Mouse (Mus musculus): ENCODE data around the gene Myo18a. TPM values are rescaled to one million over a fixed set of nuclear protein-coding genes. Genes with fewer than 3 reads are reported as not detected.

The Myo18a gene
- polyA plus RNA-seq, 1 experiment from 2014 or later, result 38.7 TPM

GRCm38 (mm10) chr11:77787707-77788106 lies 24.7 kb downstream of the Myo18a start, which contains the start of gene Gm10277:
Gene Gm10277, minus strand, starts transcription at chr11:77787747.
- 79% methylated on average over 5 of the region's 5 CpGs for WGBS
- H3K4me2 ChIP-seq (replicated peaks; ENCODE audit: low read depth), result no peak within 1 kb of the TSS
- no peaks in the 10 kb centered on the region for H3K9me3 ChIP-seq (ENCODE audit: control insufficient read depth, low read length)
- no peaks in the 10 kb centered on the region for H3K36me3 ChIP-seq (ENCODE audit: control insufficient read depth, insufficient read depth, low read length)
- H3K9ac ChIP-seq (ENCODE audit: low read length), result no peak within 1 kb of the TSS; the same call in 1 of the 2 replicates
- H3K27ac ChIP-seq (replicated peaks), result peak within 1 kb of the TSS; percentile 96
- H3K4me3 ChIP-seq (ENCODE audit: low read depth, low read length), result no peak within 1 kb of the TSS
- H3K27me3 ChIP-seq (ENCODE audit: control insufficient read depth, insufficient read depth, low read length), result no peaks in the 10 kb centered on the region
- H3K4me1 ChIP-seq (replicated peaks; ENCODE audit: control insufficient read depth, insufficient read depth), result peaks cover 30% of the 10 kb centered on the region
- DNase-seq (ENCODE audit: low spot score), result no peak
- TF ChIP-seq CTCF (IDR thresholded peaks at IDR 0.05; ENCODE audit: low read depth), result no peak
- TF ChIP-seq EP300 (optimal IDR thresholded peaks at IDR 0.05), result no peak
- no peak for ATAC-seq (ENCODE audit: low FRiP score, low TSS enrichment)

DNA sequence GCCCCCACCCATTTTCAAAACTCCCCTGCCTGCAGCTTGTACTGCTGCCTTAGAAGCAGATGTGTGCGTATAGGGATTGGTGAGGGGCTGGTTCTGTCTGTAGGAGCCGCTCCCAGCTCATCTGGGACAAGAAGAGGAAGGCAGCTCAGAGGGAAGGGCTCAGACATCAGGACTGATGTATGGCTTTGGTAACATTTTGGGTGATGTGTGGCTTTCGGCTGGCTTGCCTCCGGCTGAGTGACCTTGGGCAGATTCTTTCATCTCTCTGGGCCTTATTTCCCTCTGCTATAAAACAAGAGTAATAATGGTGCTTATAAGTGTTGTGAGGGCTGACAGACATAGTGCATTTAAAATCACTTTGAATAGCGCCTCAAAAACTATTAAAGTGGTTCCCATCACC lies 26.5 kb downstream of the Myo18a start:
- WGBS, result 84% methylated on average over 5 of the region's 5 CpGs
- DNase-seq (ENCODE audit: low spot score) (no peak), ATAC-seq (ENCODE audit: low FRiP score, low TSS enrichment) (no peak)
- Histone ChIP-seq H3K4me3 (ENCODE audit: low read depth, low read length) (no peak overlapping the region), H3K27me3 (ENCODE audit: control insufficient read depth, insufficient read depth, low read length) (no peaks in the 10 kb centered on the region), H3K9me3 (ENCODE audit: control insufficient read depth, low read length) (no peaks in the 10 kb centered on the region), H3K4me2 (replicated peaks; ENCODE audit: low read depth) (no peak overlapping the region), H3K4me1 (replicated peaks; ENCODE audit: control insufficient read depth, insufficient read depth) (peaks cover 21% of the 10 kb centered on the region), H3K36me3 (ENCODE audit: control insufficient read depth, insufficient read depth, low read length) (no peaks in the 10 kb centered on the region), H3K27ac (replicated peaks) (no peak overlapping the region), H3K9ac (ENCODE audit: low read length) (no peak overlapping the region)
- no peak for TF ChIP-seq EP300 (optimal IDR thresholded peaks at IDR 0.05)
- no peak for TF ChIP-seq CTCF (IDR thresholded peaks at IDR 0.05; ENCODE audit: low read depth)

GRCm38 (mm10) chr11:77790286-77790685 lies 27.2 kb downstream of the Myo18a start:
- no peak overlapping the region for H3K9ac ChIP-seq (ENCODE audit: low read length)
- no peaks in the 10 kb centered on the region for H3K9me3 ChIP-seq (ENCODE audit: control insufficient read depth, low read length)
- DNase-seq (ENCODE audit: low spot score) (no peak), ATAC-seq (ENCODE audit: low FRiP score, low TSS enrichment) (no peak)
- H3K36me3 ChIP-seq (ENCODE audit: control insufficient read depth, insufficient read depth, low read length), result no peaks in the 10 kb centered on the region
- 40% methylated on average over 9 of the region's 9 CpGs for WGBS
- TF ChIP-seq CTCF (IDR thresholded peaks at IDR 0.05; ENCODE audit: low read depth) (no peak), EP300 (optimal IDR thresholded peaks at IDR 0.05) (no peak)
- H3K27me3 ChIP-seq (ENCODE audit: control insufficient read depth, insufficient read depth, low read length), result no peaks in the 10 kb centered on the region
- H3K4me1 ChIP-seq (replicated peaks; ENCODE audit: control insufficient read depth, insufficient read depth), result peaks cover 14% of the 10 kb centered on the region
- H3K27ac ChIP-seq (replicated peaks), result peak overlapping the region; percentile 25; the same call in 1 of the 2 replicates
- no peak overlapping the region for H3K4me3 ChIP-seq (ENCODE audit: low read depth, low read length)
- H3K4me2 ChIP-seq (replicated peaks; ENCODE audit: low read depth), result no peak overlapping the region

GRCm38 (mm10) chr11:77791241-77791727 lies 28.2 kb downstream of the Myo18a start:
- Histone ChIP-seq H3K27ac (replicated peaks) (peak overlapping the region; percentile 40; the same call in 1 of the 2 replicates), H3K4me1 (replicated peaks; ENCODE audit: control insufficient read depth, insufficient read depth) (peaks cover 7% of the 10 kb centered on the region; the same call in 1 of the 2 replicates), H3K4me2 (replicated peaks; ENCODE audit: low read depth) (no peak overlapping the region), H3K4me3 (ENCODE audit: low read depth, low read length) (no peak overlapping the region), H3K9ac (ENCODE audit: low read length) (peak overlapping the region; percentile 18; the same call in 1 of the 2 replicates), H3K36me3 (ENCODE audit: control insufficient read depth, insufficient read depth, low read length) (no peaks in the 10 kb centered on the region), H3K9me3 (ENCODE audit: control insufficient read depth, low read length) (no peaks in the 10 kb centered on the region), H3K27me3 (ENCODE audit: control insufficient read depth, insufficient read depth, low read length) (no peaks in the 10 kb centered on the region)
- WGBS, result 48% methylated on average over 8 of the region's 8 CpGs
- ATAC-seq (ENCODE audit: low FRiP score, low TSS enrichment) (peak; percentile 4; the same call in 1 of the 2 replicates), DNase-seq (ENCODE audit: low spot score) (no peak)
- no peak for TF ChIP-seq EP300 (optimal IDR thresholded peaks at IDR 0.05)
- TF ChIP-seq CTCF (IDR thresholded peaks at IDR 0.05; ENCODE audit: low read depth), result no peak

GRCm38 (mm10) chr11:77791752-77792565 lies 28.9 kb downstream of the Myo18a start:
- ATAC-seq (ENCODE audit: low FRiP score, low TSS enrichment) (peak; percentile 19; the same call in 1 of the 2 replicates), DNase-seq (ENCODE audit: low spot score) (peak; percentile 70)
- H3K36me3 ChIP-seq (ENCODE audit: control insufficient read depth, insufficient read depth, low read length), result no peaks in the 10 kb centered on the region
- no peak overlapping the region for H3K4me3 ChIP-seq (ENCODE audit: low read depth, low read length)
- peaks cover 5% of the 10 kb centered on the region; the same call in 1 of the 2 replicates for H3K4me1 ChIP-seq (replicated peaks; ENCODE audit: control insufficient read depth, insufficient read depth)
- TF ChIP-seq EP300 (optimal IDR thresholded peaks at IDR 0.05), result no peak
- no peak for TF ChIP-seq CTCF (IDR thresholded peaks at IDR 0.05; ENCODE audit: low read depth)
- H3K27ac ChIP-seq (replicated peaks), result peak overlapping the region; percentile 63
- no peak overlapping the region for H3K4me2 ChIP-seq (replicated peaks; ENCODE audit: low read depth)
- H3K9ac ChIP-seq (ENCODE audit: low read length), result no peak overlapping the region
- no peaks in the 10 kb centered on the region for H3K9me3 ChIP-seq (ENCODE audit: control insufficient read depth, low read length)
- H3K27me3 ChIP-seq (ENCODE audit: control insufficient read depth, insufficient read depth, low read length), result no peaks in the 10 kb centered on the region
- 45% methylated on average over 12 of the region's 12 CpGs for WGBS

- peak overlapping the region; percentile 45 for H3K4me2 ChIP-seq (replicated peaks; ENCODE audit: low read depth)
- H3K27me3 ChIP-seq (ENCODE audit: control insufficient read depth, insufficient read depth, low read length), result no peaks in the 10 kb centered on the region
Observed at GRCm38 (mm10) chr11:77792566-77792909, 29.5 kb downstream of the Myo18a start.

More at GRCm38 (mm10) chr11:77792566-77792909, 29.5 kb downstream of the Myo18a start:
- no peaks in the 10 kb centered on the region for H3K36me3 ChIP-seq (ENCODE audit: control insufficient read depth, insufficient read depth, low read length)
- no peak for DNase-seq (ENCODE audit: low spot score)
- H3K9ac ChIP-seq (ENCODE audit: low read length), result no peak overlapping the region
- H3K4me3 ChIP-seq (ENCODE audit: low read depth, low read length), result no peak overlapping the region
- H3K27ac ChIP-seq (replicated peaks), result no peak overlapping the region; the same call in 1 of the 2 replicates
- WGBS, result 60% methylated on average over 7 of the region's 7 CpGs
- ATAC-seq (ENCODE audit: low FRiP score, low TSS enrichment), result no peak
- H3K9me3 ChIP-seq (ENCODE audit: control insufficient read depth, low read length), result no peaks in the 10 kb centered on the region
- peaks cover 5% of the 10 kb centered on the region; the same call in 1 of the 2 replicates for H3K4me1 ChIP-seq (replicated peaks; ENCODE audit: control insufficient read depth, insufficient read depth)
- TF ChIP-seq EP300 (optimal IDR thresholded peaks at IDR 0.05), result no peak
- no peak for TF ChIP-seq CTCF (IDR thresholded peaks at IDR 0.05; ENCODE audit: low read depth)
